Mouse (Mus musculus): ENCODE data around the gene Tm7sf2.

DNA sequence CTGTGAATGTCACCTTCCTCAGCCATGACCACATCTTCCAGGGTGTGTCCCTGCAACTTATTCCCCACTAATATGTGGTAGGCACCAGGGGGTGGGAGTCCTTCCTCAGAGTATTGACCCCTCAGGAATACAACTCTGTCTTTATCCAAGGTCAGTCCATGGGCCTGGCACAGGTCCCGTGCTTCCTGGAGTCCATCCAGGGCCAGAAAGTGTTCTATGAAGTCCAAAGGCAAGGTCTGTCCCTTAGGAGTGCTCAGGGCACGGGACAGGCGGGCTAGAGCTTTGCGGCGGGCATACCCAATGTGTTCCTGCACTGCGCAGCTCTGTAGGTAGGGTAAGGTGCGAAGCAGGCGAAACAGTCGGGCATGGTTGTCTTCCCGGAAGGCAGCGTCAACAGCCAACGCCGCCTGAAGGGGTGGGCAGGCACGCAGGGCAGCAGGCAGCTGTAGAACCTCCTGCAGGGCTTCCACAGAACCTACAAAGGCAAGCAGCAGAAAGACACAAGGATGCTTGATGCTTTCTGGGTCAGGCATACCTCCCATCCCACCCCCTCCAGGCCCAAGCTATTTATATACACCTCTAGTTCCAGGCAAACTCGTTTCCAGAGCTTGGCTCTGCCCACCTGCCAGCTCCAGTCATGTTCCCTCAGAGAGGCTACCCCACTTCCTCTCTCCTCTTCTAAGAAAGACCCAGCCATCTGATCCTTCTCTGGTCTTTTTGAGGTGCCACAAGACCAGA is 48.1 kb upstream of the Tm7sf2 start:
- TF ChIP-seq POLR2A (IDR thresholded peaks at IDR 0.05; ENCODE audit: control insufficient read depth, extremely low read depth, insufficient read depth, low read length, poor library complexity) (no peak), CTCF (IDR thresholded peaks at IDR 0.05; ENCODE audit: borderline replicate concordance, control insufficient read depth, extremely low read depth, insufficient read depth, low read length, poor library complexity) (no peak)
